Mouse (Mus musculus) erythroblast, embryonic 14.5 days (primary cell): Measurements from ENCODE around the gene Zc3h7b.

Source experiments
- GATA1 ChIP-seq: IDR thresholded peaks from 2 replicates; pipeline ENCODE4 v1.6.1; 2012; ENCODE audit warnings: low read length, inconsistent platforms, mixed read lengths
- TAL1 ChIP-seq: IDR thresholded peaks from 3 replicates; pipeline ENCODE4 v1.6.1; 2012; ENCODE audit warnings: low read length, inconsistent platforms, mixed read lengths

- TF ChIP-seq GATA1 (no peak), TAL1 (no peak)
Measured at GRCm38 (mm10) chr15:81765651-81766050, 20.8 kb downstream of the Zc3h7b start.
